Mouse (Mus musculus) spleen, postnatal 36 days (tissue): Measurements from ENCODE around the gene C1ql1.
"Not testable (repeated sequence)": the region's sequence is repeated elsewhere in the genome, so short reads cannot be mapped to it uniquely, and the experiment has no call there.

Experiments used
- DNase-seq, 2 experiments: peaks; one replicate each; pipeline ENCODE4 v3.0.0; 2022; ENCODE audit warnings: low spot score in 2 of 2, mixed read lengths in 1 of 2

Gene C1ql1

GRCm38 (mm10) chr11:102946265-102946991 lies at the start of gene C1ql1:
Gene C1ql1, minus strand, starts transcription at chr11:102946688.
- DNase-seq = peak; percentile 84

- DNase-seq = no peak
These were observed 48.5 kb upstream of the C1ql1 start for GRCm38 (mm10) chr11:102994952-102995351.

- no peak for DNase-seq
These were observed 47.0 kb upstream of the C1ql1 start for GRCm38 (mm10) chr11:102993420-102994029.

DNA sequence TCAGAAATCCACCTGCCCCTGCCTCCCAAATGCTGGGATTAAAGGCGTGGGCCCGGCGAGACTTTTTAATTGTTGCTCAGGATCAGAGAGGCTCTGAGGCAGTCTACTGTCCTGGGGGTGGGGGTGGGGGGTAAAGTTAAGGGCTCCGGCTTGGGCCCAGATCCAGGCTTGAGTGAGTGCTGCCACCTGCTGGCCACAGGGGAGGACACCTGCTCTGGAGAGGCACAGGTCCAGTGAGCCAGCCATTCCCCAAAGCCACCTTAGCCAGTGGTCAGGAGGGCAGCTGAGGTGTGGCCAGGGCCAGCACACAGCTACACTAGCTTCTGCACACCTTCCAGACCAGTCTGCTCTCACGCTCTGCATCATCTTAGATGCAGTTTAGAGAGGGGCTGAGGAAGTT lies 46.5 kb upstream of the C1ql1 start:
- peak; percentile 37 to 40 for DNase-seq

DNA sequence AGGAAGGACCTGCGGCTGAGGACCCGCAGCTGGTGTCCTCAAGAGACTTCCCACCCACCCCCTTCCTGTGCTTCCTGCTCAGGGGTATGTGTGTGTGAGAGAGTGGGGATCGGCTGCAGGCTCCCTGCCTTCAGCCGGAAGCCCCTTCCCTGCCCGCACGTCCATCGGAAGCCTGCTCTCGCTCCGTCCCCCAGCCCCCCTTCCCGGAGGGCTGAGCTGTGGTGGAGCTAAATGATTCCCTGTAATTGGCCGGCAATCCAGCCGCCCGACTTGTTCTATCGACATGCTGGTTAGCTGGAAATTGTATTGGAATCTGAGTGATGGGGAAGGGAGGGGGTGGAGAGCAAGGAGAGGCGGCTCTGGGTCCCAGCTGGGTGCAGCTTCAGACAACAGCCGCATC lies 45.2 kb upstream of the C1ql1 start:
- DNase-seq = no peak

DNA sequence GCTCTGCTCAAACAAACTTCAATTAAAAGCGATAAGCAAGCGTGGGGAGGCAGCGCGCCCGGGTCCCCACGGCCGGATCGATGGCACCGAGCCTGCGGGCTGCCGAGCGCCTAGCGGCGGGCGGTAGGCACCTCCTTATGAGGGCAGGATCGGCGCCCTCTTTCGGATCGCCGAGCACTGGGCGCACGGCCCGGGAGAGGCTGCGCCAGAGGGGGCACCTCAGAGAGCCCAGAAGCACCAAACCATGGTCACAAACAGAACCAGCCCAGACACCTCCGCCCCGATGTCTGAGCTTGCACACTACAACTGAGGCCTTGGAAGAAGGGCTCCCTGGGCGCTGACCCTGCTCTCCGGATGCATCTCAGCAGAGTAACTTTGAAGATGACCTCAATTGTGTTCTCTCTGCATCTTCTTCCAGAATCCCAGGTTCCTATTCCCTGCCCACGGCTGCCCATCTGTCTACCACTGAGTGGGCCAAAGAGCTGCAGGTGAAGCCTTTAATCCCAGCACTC lies 43.7 kb upstream of the C1ql1 start:
- no peak for DNase-seq

DNA sequence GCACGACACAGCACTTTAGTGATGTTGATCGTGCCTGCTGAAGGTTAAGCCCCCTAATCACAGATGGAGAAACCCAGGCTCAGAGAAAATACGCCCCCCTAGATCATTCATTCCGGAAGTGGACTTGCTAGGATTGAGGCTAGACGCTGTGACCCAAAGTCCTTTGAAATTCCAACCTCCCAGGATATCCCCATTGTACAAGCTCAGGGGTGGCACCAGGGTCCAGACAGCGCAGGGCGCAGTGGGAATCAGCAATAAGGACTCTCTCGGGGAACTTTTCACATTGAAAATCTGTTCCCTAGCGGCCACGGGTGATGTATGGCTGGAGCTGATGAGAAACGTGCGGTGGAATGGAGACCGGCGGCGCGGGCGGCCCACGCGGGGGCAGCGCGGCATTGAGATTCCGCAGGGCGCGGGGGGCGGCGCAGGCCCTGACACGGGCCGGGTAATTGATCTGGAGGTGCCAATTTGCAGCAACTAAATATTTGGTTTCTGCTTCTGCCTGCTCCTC lies 43.2 kb upstream of the C1ql1 start:
- no peak for DNase-seq

- DNase-seq = no peak
These were observed 38.7 kb upstream of the C1ql1 start for GRCm38 (mm10) chr11:102985160-102985559.

- no peak for DNase-seq
These were observed 38.1 kb upstream of the C1ql1 start for GRCm38 (mm10) chr11:102984615-102985014.

- no peak for DNase-seq
These were observed 37.6 kb upstream of the C1ql1 start for GRCm38 (mm10) chr11:102984086-102984485.

GRCm38 (mm10) chr11:102981151-102981890 lies 34.8 kb upstream of the C1ql1 start:
- no peak for DNase-seq

- no peak for DNase-seq
These were observed 31.7 kb upstream of the C1ql1 start for GRCm38 (mm10) chr11:102978052-102978666.

DNA sequence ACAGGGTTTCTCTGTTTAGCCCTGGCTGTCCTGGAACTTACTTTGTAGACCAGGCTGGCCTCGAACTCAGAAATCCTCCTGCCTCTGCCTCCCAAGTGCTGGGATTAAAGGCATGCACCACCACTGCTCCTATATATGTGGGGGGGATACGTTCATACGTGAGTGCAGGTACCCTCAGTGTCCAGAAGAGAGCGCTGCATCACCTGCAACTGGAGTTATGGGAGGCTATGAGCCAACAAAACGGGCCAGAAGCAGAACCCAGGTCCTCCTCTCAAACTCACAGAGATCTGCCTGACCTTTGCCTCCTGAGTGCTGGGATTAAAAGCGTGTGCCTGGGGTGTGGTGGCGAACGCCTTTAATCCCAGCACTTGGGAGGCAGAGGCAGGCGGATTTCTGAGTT lies 29.5 kb upstream of the C1ql1 start:
- not testable (repeated sequence) for DNase-seq

DNA sequence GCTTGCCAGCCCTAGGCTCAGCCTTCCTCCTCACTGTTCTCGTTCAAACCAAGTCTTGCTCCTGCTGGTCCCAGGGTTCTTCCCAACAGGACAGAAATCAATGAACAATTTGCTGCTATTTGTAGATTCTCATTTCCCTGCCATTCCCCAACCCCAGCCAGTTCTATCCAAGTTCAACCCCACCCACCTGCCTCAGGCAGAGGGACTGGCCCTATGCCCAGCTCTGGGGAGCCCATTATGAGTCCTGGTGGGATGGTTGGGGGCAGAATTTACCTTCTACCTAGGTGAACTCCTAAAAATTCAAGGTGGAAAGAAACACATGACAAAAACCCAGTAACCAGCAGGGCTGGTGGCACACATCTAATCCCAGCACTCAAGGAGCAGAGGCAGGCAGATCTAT lies 25.8 kb upstream of the C1ql1 start:
- no peak for DNase-seq

DNA sequence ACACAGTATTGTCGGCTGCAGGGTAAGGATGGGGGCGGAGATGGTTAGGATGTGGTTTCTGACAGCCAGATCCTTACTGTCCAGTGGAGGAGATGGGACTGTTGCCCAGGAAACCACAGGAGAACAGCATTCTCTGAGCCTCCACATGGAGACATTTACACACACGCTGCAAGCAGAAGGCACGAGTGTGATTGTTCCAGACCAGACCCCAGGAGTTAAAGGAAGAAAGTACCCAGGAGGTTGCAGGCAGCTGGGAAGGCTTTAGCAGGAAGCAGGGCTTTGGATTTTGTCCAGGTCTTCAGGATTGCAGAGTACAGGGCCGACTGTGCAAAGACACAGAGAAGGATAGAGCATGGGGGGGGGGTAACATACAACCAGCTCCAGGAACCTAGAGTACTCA lies 25.1 kb upstream of the C1ql1 start:
- DNase-seq = no peak

GRCm38 (mm10) chr11:102964547-102965091 lies 18.1 kb upstream of the C1ql1 start:
- DNase-seq = no peak

DNA sequence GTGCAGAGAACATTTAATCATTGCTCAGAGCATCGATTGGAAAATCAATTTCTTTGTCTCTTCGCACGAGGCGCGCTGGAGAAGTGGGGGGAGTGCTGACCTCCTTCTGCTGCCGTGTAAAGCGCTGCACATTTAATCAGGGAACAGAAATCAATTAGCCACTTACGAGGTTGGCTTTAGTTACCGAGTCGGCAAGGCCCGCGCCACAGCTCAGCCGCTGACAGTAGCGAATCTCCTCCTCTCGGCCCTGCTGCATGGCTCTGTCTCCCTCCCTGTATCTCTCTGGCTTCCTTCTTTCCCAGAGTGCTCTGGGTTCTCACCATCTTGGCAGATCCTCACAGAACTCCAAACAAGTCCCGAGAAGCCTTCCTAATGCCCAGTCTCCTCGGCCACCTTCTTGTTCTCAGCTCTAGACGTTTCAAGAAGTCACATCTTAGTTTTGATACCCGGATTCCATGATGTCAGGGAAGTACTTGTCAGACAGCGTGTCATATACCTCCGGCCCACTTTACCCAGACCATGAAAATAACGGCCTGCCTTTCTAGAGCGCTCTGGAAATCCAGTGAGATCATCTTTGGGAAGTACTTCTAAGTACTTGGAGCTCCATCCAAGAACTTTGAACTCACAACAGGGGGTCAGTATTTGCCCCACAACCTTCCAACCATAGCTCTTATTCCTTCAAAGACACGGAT lies 17.5 kb upstream of the C1ql1 start:
- no peak for DNase-seq

GRCm38 (mm10) chr11:102963246-102963854 lies 16.9 kb upstream of the C1ql1 start:
- DNase-seq = no peak

GRCm38 (mm10) chr11:102962861-102963245 lies 16.4 kb upstream of the C1ql1 start:
- no peak for DNase-seq

DNA sequence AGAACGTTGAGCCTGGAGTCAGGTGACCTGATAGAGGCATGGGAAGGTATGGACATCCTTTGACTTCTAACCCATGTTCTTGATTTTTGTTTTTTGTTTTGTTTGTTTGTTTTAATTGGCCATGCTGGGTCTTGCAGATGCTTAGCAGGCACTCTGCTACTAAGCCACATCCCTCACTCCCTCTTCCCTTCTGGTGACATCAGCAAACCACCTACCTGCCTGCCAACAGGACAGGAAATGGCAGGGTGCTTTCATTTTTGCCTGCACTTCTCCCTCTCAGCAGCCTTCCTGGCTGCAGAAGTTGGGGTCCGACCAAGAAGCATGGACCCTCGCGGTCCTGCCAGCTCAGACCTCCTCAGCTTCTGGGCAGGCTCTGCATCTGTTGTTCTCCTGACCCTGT lies 14.6 kb upstream of the C1ql1 start:
- DNase-seq = no peak

DNA sequence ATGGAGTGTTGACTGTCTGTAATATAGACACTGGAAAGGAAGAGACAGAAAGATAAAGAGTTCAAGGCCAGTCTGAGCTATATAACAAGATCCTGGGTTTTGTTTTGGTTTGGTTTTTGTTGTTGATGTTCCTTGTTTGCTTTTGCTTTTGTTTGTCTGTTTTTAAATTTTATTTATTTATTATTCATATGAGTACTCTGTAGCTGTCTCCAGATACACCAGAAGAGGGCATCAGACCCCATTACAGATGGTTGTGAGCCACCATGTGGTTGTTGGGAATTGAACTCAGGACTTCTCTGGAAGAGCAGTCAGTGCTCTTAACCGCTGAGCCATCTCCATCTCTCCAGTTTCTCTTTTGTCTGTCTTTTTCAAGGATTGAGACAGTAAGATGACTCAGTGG lies 12.4 kb upstream of the C1ql1 start:
- no peak for DNase-seq
